Mouse (Mus musculus) gastrocnemius, postnatal 10 days (tissue): ENCODE data around the gene Myo9a. TPM values are rescaled to one million over a fixed set of nuclear protein-coding genes. Genes with fewer than 3 reads are reported as not detected.

Experiments
- DNase-seq: peaks from one replicate; pipeline ENCODE4 v3.0.0; 2021; ENCODE audit warnings: mixed read lengths
- long read RNA-seq, 2 experiments: library from polyadenylated mRNA; stranded (forward); transcript quantifications; one replicate each; pipeline ENCODE4 v2.0.0; 2021
- total RNA-seq, 2 experiments: library from RNA; stranded (reverse); gene quantifications; 2 replicates each; pipeline ENCODE4 v1.2.3; 2021

Gene Myo9a
- total RNA-seq = 10 to 100 TPM; 14.9 to 24.5 TPM
- long read RNA-seq, experiment 1, partial matches to known transcripts = 1 of 6 reads
- long read RNA-seq, experiment 1, other reads (novel, unspliced or antisense) = 5 of 6 reads
- long read RNA-seq, experiment 2, partial matches to known transcripts = 2 of 3 reads
- long read RNA-seq, experiment 2, other reads (novel, unspliced or antisense) = 1 of 3 reads

DNA sequence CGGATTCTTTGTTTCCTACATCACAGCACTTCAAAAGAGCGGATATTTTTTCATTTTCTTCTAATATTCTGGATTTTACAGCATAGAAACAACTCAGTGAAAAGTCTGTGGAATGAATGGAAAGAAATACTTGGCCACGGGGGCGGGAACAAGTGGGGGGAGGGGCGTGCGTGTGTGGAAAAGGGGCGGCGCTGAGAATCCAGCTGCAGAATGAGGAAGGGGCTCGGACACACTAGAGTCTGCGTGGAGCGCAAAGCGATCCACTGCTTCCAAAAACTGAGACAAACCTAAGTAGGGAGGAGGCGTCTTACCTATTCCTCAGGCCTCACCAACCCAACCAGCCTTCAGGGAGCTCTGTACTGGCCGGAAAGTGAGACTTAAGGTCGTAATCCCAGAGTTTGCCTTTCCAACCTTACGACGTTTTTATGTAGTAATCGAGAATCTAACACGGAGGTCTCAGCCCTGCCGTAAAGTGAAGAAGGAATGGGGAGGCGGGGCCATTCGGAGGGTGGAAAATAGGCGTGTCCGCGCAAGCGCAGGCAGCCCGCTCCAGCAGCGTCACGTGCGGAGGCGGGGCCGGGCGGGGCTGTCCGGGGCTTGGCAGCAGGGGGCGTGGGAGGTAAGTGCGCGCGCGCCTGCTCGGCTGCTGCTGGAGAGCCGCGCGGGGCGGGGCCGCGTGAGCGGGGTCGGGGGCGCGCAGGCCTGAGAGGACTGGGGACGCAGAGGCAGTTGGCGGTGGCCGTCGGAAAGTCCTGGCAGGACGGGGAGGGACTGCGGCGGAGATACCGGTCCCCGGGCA, at the start of gene Myo9a, which contains the start of gene Senp8:
TSS of gene Myo9a (plus strand) at position 630 of the 799 bp plus-strand sequence.
TSS of gene Senp8 (minus strand) at position 444 of the 799 bp plus-strand sequence.
- DNase-seq = peak; percentile 100

- no peak for DNase-seq
Observed at GRCm38 (mm10) chr9:59701094-59701493, 49.6 kb upstream of the Myo9a start.

DNA sequence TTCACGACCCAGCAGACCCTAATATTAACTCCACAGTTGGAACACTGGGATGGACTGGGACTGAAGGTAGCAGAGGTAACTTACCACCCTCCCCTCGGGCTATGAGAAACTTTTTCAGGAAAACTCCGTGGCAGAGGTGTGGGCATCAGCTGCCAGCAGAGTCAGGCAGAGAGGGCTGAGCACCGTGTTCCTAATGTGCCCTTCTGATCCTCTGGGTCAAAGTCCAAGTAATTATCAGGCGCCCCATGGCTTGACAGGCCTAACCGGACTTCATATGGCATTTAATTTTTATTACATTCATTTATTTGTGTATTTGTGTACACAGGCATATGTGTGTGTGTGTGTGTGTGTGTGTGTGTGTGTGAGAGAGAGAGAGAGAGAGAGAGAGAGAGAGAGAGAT, 47.6 kb upstream of the Myo9a start:
- no peak for DNase-seq

- DNase-seq = no peak
Observed at GRCm38 (mm10) chr9:59706850-59707825, 43.6 kb upstream of the Myo9a start.

- peak; percentile 23 for DNase-seq
Observed at GRCm38 (mm10) chr9:59709225-59709624, 41.5 kb upstream of the Myo9a start.

GRCm38 (mm10) chr9:59716275-59716898, 34.3 kb upstream of the Myo9a start:
- no peak for DNase-seq

GRCm38 (mm10) chr9:59718237-59718636, 32.5 kb upstream of the Myo9a start:
- DNase-seq = no peak

GRCm38 (mm10) chr9:59721144-59721543, 29.6 kb upstream of the Myo9a start:
- no peak for DNase-seq

DNA sequence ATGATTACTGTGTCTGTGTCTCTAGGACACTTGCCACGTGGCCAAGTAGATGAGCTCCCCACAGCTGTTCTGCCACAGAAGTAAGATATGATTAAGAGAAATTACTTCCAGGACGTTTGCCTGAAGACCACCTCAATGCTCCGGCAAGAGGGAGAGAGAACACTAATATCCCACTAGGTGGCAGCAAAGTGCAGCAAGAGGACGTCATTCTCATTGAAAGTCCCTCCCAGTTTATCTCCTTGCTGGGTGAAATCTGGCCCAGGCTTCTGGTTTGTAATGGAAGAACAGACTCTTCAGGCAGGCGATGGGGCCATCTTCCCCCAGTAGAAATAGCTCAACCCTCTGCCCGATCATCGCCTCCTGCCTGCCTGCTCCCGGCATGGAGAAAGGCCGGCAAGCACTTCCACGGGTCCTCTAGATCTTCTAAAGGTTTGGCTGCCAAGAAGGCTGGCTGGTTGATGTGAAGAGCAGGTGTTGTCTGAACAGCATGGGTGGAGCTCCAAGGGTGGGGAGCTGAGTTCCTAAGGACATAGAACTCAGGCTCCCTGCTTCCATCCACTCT, 27.5 kb upstream of the Myo9a start:
- DNase-seq = peak; percentile 56

GRCm38 (mm10) chr9:59723791-59724442, 26.8 kb upstream of the Myo9a start:
- DNase-seq = peak; percentile 30

GRCm38 (mm10) chr9:59725515-59725914, 25.2 kb upstream of the Myo9a start:
- DNase-seq = no peak

GRCm38 (mm10) chr9:59727569-59728286, 23.0 kb upstream of the Myo9a start:
- no peak for DNase-seq

- no peak for DNase-seq
Observed at GRCm38 (mm10) chr9:59731136-59731535, 19.6 kb upstream of the Myo9a start.

- no peak for DNase-seq
Observed at GRCm38 (mm10) chr9:59733075-59733474, 17.6 kb upstream of the Myo9a start.

GRCm38 (mm10) chr9:59735394-59735793, 15.3 kb upstream of the Myo9a start:
- DNase-seq = no peak

DNA sequence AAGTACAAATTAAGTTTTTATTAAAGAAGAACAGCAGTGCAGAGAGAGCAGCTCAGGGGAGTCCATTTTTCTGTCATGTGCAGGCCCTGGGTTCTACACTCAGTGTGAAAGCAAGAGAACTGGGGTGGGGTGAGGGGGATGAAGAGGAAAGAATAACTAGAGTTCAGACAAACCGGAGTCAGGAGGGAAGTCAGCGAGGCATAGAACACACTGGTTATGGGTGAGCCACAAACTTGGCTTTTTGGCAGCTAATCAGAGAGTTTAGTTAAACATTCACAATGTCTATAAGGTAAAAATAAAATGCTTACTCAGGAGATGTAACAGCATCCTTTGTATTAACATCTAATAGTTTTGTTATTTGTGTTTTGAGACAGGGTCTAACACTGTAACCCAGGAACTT, 10.1 kb upstream of the Myo9a start:
- DNase-seq = no peak

DNA sequence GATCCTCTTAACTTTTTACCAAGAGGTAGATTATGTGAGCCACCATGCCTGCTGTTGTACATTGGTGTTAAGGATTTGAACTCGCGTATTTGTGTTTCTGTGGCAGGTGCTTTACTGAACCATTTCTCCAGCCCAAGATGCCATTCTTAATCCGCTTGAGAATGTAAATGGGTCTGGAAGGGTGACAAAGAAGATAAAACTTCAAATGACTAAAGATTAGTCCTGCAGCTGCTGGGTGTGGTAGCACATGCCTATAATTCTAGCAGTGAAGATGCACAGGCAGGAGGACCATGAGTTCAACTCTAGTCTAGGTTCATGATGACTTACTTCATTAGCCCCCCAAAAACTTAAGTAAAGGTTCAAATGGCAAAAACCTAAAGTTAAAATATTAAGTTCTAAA, 6.8 kb upstream of the Myo9a start:
- DNase-seq = no peak

GRCm38 (mm10) chr9:59748387-59748786, 2.3 kb upstream of the Myo9a start:
- no peak for DNase-seq

GRCm38 (mm10) chr9:59748969-59749368, 1.7 kb upstream of the Myo9a start:
- no peak for DNase-seq

DNA sequence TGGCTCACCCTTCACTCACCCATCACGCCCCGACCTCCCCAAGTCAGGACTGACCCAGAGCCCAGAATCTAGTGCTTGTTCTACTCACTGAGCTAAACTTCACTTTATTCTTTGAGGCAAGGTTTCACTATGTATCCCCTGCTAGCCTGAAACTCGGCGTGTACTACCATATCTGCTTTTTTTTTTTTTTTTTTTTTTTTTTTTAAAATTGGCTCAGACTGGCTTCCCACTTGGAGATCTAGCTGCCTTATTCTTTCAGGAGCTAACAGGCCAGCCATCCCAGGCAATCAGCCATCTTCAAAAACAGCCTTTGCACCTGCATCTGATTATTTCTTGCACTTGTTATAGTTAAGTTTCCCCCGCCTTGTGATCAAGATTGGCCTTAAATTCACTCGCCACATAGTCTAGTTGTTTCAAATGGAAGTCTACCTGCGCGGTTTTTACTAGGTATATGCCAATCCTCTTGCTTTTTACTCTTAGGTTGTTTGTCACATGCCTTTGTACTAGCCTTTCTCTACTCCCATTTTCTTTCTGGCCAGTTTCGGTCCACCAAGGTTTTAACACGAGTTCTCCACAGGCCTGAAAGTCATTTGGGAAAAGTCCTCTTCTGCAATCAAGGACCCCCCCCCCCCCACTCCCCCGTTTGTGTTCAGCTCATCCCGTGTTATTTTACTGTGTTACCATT, 973 bp upstream of the Myo9a start:
- no peak for DNase-seq
